Mouse (Mus musculus) kidney, adult 2 months (tissue): ENCODE results near the gene Elof1.

Experiments
- CTCF ChIP-seq: fragments of 200-500 bp; conservative IDR thresholded peaks from 2 replicates; pipeline ENCODE4 v1.5.1; 2011; ENCODE audit warnings: low read depth, mild to moderate bottlenecking, control low read depth, low read length, moderate library complexity, mixed read lengths; ENCODE audit not compliant: insufficient read depth, insufficient read length
- POLR2A ChIP-seq: fragments of 200-500 bp; IDR thresholded peaks from one replicate; pipeline ENCODE4 v1.6.1; 2011; ENCODE audit warnings: low read depth, low read length, control low read depth

DNA sequence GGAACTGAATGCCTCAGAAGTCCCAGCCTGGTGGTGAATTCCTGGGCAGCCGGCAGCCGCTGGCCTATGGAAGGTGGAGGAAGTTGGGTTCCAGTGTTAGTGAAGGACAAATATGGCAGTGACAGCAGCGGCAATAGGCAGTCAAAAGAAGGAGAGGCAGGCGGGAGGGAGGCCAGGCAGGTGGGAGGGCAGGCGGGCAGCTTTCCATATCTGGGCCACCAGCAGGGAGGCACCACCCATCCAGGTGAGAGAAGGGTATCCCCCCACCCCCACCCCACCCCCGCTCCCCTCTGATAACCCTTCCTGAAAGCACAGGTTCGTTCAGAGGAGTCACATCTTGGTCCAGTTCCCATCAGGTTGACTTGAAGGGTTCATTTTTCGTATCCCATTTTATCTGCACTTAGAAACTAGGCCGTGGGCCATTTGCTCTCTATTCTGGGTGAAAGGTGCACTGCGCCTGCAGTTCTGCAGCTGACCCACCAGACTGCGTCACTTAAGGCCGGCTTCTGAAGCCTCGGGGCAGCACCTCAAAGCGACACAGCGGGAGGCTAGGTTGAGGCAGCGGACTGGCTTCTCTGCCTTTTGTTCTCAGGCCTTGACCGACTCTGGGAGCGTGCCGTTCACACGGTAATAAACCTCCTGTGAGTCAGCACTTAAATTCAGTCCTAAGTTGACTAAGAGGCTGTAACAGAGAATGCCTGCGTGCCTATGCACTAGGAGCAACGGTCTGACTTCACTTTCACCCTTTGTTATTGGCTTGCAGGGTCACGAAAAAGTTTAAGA lies 20.0 kb upstream of the Elof1 start:
- TF ChIP-seq POLR2A = no peak
- no peak for TF ChIP-seq CTCF
